Mouse (Mus musculus) heart, postnatal 36 days (tissue): ENCODE results near the gene Psen2. TPM values are rescaled to one million over a fixed set of nuclear protein-coding genes. Genes with fewer than 3 reads are reported as not detected.

Source experiments
- DNase-seq, 2 experiments: peaks; one replicate each; pipeline ENCODE4 v3.0.0; 2021 to 2022
- intact Hi-C: fragments of 180-260 bp; cut with DNase I; formaldehyde crosslinking; loops from one replicate; pipeline ENCODE4 v1.15.1; 2025
- total RNA-seq, 2 experiments: library from RNA; stranded (reverse); gene quantifications; 2 replicates each; pipeline ENCODE4 v1.2.3; 2021

The Psen2 gene
- total RNA-seq, 2 experiments from 2014 or later: 13.2 to 15.8 TPM

DNA sequence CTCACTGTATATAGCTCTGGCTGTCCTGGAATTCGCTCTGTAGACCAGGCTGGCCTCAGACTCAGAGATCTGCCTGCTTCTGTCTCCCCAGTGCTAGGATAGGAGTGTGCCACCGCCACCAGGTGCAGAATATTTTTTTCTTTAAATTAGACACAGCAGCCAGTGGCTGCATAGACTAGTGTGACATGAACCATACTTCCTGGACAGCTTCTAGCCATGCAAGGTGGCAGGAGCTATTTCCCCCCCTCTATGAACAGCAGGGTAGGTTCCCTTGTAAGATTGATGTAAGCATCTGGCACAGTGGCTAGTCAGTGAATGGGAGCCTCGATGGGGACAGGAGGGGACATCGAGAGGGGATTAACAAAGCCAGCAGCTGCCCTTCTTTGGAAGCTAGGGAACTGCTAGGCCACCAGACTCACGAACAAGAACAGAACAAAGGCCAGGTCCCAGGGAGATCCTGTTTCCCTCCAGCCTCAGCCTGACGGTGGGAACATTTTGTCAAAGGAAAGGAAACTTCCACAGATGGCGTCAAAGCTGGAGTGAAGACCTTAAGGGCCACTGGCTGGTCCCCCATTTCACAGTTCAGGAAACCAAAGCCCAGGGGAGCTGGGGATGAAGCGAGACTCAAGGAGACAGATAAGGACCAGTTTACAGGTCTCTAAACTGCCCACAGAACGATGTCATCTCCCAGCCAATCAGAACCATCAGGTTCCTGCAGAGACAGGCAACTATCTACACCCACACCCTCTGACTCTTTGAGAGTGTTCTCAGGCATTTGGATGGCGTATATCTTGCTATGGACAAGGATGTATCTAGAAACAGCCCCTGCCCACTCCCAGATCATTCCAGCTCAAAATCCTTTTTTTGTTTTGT lies 11.8 kb downstream of the Psen2 start:
- intact Hi-C loops: loop anchor here (10.0 kb wide), 1 partner anchor 523 kb away; no protein-coding TSS in a partner anchor

GRCm38 (mm10) chr1:180250441-180250830 lies 12.8 kb downstream of the Psen2 start:
- intact Hi-C loops: loop anchor here (10.0 kb wide), 1 partner anchor 524 kb away; no protein-coding TSS in a partner anchor
- peak in 1 of 2 experiments; percentile 32 for DNase-seq

More for the DNA sequence above, 11.8 kb downstream of the Psen2 start:
- DNase-seq: no peak

DNA sequence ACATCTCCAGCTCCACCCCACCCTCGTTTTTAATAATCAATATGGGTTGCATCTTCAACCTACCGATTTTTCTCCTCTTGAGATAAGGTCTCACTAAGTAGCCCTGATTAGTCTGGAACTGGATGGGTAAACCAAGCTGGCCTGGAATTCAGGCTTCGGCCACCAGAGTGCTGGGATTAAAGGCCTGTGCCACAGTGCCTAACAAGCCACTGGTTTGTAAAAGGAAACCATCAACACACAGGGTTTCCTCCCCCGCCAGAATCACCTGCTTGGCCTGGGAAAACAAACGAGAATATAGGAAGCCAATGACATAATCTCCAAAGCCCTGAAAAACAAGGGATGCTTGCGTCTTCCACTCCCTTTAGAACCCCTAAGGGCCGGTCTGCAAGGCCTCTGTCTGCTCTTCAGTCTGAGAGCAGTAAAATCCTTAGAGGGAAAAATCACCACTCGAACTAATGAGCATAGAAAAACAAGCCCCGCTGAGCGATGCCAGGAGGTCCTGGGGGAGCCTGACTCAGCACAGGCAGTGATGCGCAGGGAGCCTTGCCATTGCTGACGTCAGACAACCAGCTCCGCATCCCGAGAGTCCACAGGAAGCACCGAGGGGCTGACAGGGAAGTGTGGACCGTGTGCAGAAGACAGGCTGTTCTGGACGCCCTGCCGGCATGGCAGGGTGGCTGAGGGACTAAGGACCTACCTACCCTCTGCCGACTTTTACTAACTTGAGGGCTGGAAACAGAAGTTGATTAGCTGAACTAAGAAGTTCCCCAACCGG lies 13.4 kb downstream of the Psen2 start:
- peak; percentile 78 to 88 for DNase-seq
- intact Hi-C loops: loop anchor here (10.0 kb wide), 1 partner anchor 525 kb away; no protein-coding TSS in a partner anchor

DNA sequence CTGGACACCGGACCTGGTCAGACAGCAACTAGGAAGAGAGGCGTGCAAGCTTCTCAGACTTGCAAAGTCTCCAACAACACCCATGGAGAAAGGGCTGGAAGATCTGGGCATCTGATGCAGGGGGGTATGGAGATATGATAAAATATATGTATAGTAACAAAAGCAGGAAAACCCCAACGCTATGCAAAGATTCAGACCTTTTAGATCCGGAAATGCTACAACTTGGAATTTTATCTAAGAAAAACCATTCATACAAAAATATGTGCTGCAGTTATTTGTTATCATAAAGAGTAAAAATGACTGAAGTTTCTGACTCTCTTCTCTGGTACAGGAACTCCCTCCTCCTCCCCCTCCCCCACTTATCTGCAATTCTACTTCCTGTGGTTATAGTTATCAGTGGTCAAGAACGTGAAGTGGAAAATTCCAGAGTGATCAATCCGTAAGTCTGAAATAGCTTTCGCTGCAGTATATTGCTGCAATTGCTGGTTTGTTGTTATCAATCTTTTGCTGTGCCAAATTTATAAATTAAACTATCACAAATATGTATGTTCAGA lies 14.6 kb downstream of the Psen2 start:
- intact Hi-C loops: no loop called here
- no peak for DNase-seq

DNA sequence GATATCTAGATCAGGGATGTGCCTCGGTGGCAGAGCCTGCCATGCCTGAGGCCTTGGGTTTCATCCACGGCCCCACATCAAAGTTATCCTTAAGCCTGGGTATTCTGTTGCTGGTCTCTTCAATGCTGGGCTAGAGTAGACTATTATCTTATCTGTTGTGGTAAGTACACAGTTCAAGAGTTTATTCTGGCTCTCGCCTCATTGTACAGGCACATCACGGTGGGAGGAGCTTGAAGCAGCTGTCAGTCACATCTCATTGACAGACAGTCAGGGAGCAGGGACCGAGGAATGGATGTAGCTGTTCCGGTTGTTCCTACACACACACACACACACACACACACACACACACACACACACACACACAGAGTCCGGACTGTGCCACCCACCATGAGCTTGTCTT lies 15.3 kb downstream of the Psen2 start:
- no peak for DNase-seq
- intact Hi-C loops: no loop called here

GRCm38 (mm10) chr1:180245741-180246507 lies 17.3 kb downstream of the Psen2 start:
- no peak for DNase-seq
- intact Hi-C loops: no loop called here

DNA sequence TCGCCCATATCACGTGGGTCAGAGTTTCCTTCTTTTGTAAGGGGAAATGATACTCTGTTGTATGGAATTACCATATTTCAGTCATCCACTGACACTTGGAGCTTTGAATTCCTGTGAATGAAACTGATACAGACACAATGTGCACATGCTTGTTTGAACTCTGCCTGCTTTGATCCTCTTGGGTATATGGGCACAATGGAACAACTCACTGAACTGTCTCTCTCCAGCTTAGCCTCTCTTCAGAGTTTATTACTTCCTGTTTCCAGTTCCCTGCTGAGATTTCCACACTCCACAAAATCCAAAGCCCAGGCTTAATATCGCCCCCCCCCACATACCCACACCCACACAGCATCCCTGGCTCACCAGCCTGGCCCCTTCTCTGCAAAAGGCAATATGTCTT lies 31.5 kb downstream of the Psen2 start:
- intact Hi-C loops: no loop called here
- DNase-seq: no peak

DNA sequence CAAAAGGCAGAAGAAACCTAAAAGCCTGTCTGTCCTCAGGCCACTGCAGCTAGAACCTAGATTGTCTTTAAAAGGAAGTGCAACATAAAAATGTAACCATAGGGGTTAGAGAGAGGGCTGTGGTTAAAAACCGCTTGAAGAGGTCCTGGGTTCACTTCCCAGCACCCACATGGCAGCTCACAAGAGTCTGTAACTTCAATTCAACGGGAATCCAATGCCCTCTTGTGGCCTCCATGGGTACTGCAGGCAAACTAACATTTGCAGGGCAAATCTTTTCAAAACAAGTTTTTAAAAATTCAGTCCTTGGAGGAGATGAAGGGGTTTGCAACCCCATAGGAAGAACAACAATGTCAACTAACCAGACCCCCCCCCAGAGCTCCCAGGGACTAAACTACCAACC lies 32.7 kb downstream of the Psen2 start:
- DNase-seq: peak; percentile 17 to 49
- intact Hi-C loops: no loop called here

- DNase-seq: no peak
- intact Hi-C loops: no loop called here
These were observed 33.3 kb downstream of the Psen2 start for GRCm38 (mm10) chr1:180229906-180230305.

DNA sequence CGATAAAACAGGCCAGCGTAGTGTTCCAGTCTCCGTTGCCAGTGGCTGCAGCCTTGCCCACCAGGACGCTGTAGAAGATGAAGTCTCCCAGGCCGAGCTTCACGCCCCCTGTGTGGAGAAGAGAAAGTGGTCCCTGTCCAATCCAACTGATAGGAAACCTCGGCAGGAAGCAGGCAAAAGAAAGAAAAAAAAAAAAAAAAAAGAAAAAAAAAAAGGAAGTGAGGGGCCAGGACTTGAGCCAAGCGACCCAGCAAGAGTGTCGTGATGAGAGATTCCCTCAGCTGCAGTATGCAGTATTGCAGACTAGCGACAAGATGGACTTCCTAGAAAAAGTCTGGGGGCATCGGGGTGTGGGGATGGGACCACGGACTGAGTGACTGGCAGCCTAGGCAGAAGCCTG lies 34.4 kb downstream of the Psen2 start:
- no peak for DNase-seq
- intact Hi-C loops: no loop called here

GRCm38 (mm10) chr1:180226766-180227165 lies 36.5 kb downstream of the Psen2 start:
- intact Hi-C loops: no loop called here
- no peak for DNase-seq

DNA sequence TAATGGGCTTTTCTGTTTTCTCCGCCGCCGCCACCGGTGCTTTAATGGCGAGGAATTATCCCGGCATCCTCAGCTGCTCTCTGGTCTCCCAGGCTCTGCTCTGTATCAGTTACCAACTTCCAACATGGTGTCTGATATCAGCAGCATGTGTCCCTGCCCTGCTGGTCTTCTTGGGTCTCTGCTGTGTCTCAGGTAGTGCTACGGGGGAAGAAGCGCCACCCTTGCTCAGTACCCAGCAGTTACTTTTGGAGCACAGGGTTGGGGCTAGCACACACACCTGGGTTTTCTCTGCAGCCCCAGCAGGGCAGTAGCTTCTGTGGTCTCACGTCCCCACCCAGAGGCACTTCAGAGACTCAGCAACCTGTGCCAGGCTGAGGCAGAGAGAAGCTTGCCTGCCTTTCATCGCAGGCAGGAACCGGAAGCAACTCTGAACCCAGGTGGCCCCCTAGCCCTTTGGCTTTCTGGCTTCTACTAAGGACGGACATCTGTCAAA lies 37.0 kb downstream of the Psen2 start:
- intact Hi-C loops: no loop called here
- DNase-seq: no peak

DNA sequence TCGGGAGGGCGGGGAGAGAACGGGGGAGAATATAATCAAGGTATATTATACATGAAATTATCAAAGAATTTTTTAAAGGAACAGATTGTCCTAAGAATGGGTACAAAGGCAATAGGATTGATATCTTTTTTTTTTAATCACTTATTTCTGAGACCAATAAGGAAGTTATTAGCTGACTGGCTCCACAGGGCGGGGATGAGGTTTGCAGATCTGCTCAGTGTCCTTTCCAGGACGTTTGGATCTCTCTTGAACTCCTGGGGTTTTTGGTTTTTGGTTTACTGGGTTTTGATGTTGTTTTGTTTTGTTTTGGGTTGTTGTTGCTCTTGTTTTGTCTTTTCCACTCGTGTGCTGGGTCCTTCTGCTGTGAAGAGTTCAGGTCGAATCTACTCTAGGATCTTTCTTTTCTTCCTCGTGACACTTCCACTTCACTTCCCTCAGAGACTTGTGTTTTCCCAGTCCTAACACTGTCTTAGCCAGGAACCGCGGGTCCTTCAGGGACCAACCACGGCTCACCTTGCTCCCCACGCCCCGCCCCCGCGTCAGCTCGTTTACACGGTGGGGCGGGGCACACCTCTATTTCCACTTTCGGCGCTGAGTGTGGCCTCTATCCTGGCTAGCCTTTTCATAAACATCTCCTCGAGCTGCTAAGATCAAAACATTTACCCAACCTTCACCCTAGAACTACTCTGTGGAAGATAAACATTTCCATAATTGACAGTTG lies 37.6 kb downstream of the Psen2 start:
- intact Hi-C loops: no loop called here

GRCm38 (mm10) chr1:180222007-180222406 lies 41.2 kb downstream of the Psen2 start:
- no peak for DNase-seq
- intact Hi-C loops: no loop called here

More for the DNA sequence above, 37.6 kb downstream of the Psen2 start:
- DNase-seq: peak; percentile 48 to 59

DNA sequence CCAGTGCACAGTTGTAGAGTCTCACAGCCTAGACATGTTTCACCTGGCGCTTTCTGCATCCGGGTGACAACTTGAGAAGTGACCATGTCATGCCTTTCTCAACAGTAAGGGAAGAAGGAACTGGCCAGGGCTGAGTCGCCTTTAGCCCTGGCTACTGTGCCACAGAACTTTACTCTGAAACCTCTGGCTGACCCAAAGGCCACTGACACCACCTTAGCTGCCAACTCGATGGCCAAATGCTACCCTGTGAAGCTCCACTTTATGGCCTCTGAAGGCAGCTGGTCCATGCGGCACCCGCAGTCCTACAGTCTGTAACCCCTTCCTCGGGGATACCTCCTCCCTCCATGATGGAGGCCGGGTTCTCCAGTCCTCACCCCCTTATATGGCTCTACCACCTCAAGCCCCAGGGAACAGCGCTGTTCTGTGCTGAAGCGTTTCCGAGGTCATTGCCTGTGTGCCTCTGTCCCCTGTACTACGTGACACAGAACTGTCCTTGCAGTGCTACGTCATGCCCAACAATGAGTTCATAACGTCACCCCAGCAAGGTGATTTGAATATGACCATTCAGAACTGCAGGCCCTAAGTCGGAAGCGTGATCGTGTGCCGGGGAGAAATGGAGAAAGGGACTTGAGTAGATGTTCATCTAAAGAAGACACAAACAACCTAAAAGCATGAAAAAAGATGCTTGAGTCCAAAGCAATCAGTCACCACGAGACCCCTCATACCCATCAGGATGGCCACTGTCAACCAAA lies 42.3 kb downstream of the Psen2 start:
- intact Hi-C loops: no loop called here
- DNase-seq: no peak

- no peak for DNase-seq
- intact Hi-C loops: no loop called here
These were observed 46.5 kb downstream of the Psen2 start for GRCm38 (mm10) chr1:180216541-180217276.

GRCm38 (mm10) chr1:180215044-180215443 lies 48.2 kb downstream of the Psen2 start:
- DNase-seq: peak; percentile 70
- intact Hi-C loops: loop anchor here (1.0 to 2.0 kb wide), 2 partner anchors 40 to 356 kb away; no protein-coding TSS in a partner anchor

GRCm38 (mm10) chr1:180212911-180213310 lies 50.3 kb downstream of the Psen2 start:
- DNase-seq: no peak
- intact Hi-C loops: no loop called here
